Mouse (Mus musculus) inflammation-experienced regulatory T-cells, adult 6 months (primary cell): ENCODE data around the gene Pdlim1. TPM values are rescaled to one million over a fixed set of nuclear protein-coding genes. Genes with fewer than 3 reads are reported as not detected.
A peak's percentile ranks its signal among the peaks of the same experiment; 100 is the strongest.
"Not testable (repeated sequence)": the region's sequence is repeated elsewhere in the genome, so short reads cannot be mapped to it uniquely, and the experiment has no call there.

ENCODE experiments used
- ATAC-seq: one replicate; pipeline ENCODE4 v1.8.0; 2017
- polyA plus RNA-seq, 3 experiments: library from polyadenylated mRNA; unstranded; fragments of 100-300 nt; shearing (Covaris generic); gene quantifications; one replicate each; pipeline ENCODE4 v1.2.1; 2017

Pdlim1 gene
- polyA plus RNA-seq, 3 experiments from 2014 or later, result 103 to 158 (median 146) TPM

GRCm38 (mm10) chr19:40240360-40240759, 31.3 kb downstream of the Pdlim1 start:
- ATAC-seq, result no peak

GRCm38 (mm10) chr19:40238175-40238850, 33.3 kb downstream of the Pdlim1 start:
- ATAC-seq, result no peak

- no peak for ATAC-seq
Observed at GRCm38 (mm10) chr19:40232560-40232959, 39.1 kb downstream of the Pdlim1 start.

GRCm38 (mm10) chr19:40231825-40232541, 39.7 kb downstream of the Pdlim1 start:
- peak; percentile 50 for ATAC-seq

- ATAC-seq, result no peak
Observed at GRCm38 (mm10) chr19:40231074-40231738, 40.4 kb downstream of the Pdlim1 start.

GRCm38 (mm10) chr19:40226516-40227151, 45.0 kb downstream of the Pdlim1 start:
- ATAC-seq, result no peak

- no peak for ATAC-seq
Observed at GRCm38 (mm10) chr19:40225761-40226110, 45.9 kb downstream of the Pdlim1 start.

GRCm38 (mm10) chr19:40225102-40225760, 46.4 kb downstream of the Pdlim1 start:
- ATAC-seq, result no peak

- not testable (repeated sequence) for ATAC-seq
Observed at GRCm38 (mm10) chr19:40222307-40222706, 49.3 kb downstream of the Pdlim1 start.

- ATAC-seq, result no peak
Observed at GRCm38 (mm10) chr19:40220878-40221277, 50.8 kb downstream of the Pdlim1 start.

GRCm38 (mm10) chr19:40202947-40203346, 68.7 kb downstream of the Pdlim1 start:
- not testable (repeated sequence) for ATAC-seq

GRCm38 (mm10) chr19:40190596-40190995, 81.0 kb downstream of the Pdlim1 start:
- ATAC-seq, result no peak

- no peak for ATAC-seq
Observed at GRCm38 (mm10) chr19:40187160-40187559, 84.5 kb downstream of the Pdlim1 start, which contains the start of gene Cyp2c70. Gene Cyp2c70, minus strand, starts transcription at chr19:40187333.

GRCm38 (mm10) chr19:40183600-40183999, 88.0 kb downstream of the Pdlim1 start:
- ATAC-seq, result no peak

- ATAC-seq, result no peak
Observed at GRCm38 (mm10) chr19:40178311-40178710, 93.3 kb downstream of the Pdlim1 start.

Other genes with a start within 250 kb of the Pdlim1 start
- not detected for gene Cyp2c54, start 198.0 kb downstream of the Pdlim1 start, polyA plus RNA-seq
- gene Cyp2c50, start 182.2 kb downstream of the Pdlim1 start, polyA plus RNA-seq, result not detected
- gene Cyp2c70, start 84.5 kb downstream of the Pdlim1 start, polyA plus RNA-seq, result not detected
- 10 to 100 TPM; 12.3 to 23.7 (median 19.6) TPM for gene Sorbs1, start 241.9 kb upstream of the Pdlim1 start, polyA plus RNA-seq